Mouse (Mus musculus): ENCODE measurements around the gene Pbx1. TPM values are rescaled to one million over a fixed set of nuclear protein-coding genes. Genes with fewer than 3 reads are reported as not detected.

The Pbx1 gene
- total RNA-seq, 1 experiment: 10.0 TPM

DNA sequence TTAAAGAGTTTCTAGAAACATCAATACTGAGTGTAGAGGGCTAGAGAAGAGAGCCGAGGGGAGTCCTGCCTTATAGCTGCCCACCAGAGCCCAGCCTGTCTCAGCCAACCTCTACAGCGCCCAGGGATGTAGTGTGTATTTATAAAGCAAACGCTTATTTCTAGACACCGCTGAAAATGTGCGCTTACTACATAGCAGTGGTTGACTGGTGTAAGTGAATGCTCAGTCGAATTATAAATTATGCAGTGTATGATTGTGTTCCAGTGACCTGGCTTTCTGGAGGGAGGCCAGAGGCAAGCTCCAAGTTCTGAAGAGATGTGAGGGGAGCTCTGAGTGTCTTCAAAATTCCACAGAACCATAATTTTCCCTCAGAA is 352.7 kb downstream of the Pbx1 start:
- no peak for DNase-seq (ENCODE audit: low read depth, low spot score)
- H3K4me3 ChIP-seq (ENCODE audit: insufficient read depth in 1 of 2, low read depth in 1 of 2, low read length in 2 of 2, poor library complexity in 1 of 2, severe bottlenecking in 1 of 2): no peak overlapping the region
- no peak for TF ChIP-seq ZNF384 (IDR thresholded peaks at IDR 0.05; ENCODE audit: low read depth, low read length)
- TF ChIP-seq ZC3H11A (IDR thresholded peaks at IDR 0.05; ENCODE audit: borderline replicate concordance, low read depth, low read length): no peak
- no peak for TF ChIP-seq CHD2 (IDR thresholded peaks at IDR 0.05; ENCODE audit: low read depth, low read length)
- no peak for TF ChIP-seq HCFC1 (IDR thresholded peaks at IDR 0.05; ENCODE audit: borderline replicate concordance, insufficient read depth, low read length)
- no peak for TF ChIP-seq MAFK (IDR thresholded peaks at IDR 0.05; ENCODE audit: insufficient read depth, low read depth, low read length)
- H3K9me3 ChIP-seq (ENCODE audit: control insufficient read depth, insufficient read depth, low read depth, low read length): no peaks in the 10 kb centered on the region
- no peaks in the 10 kb centered on the region for H3K36me3 ChIP-seq (ENCODE audit: control insufficient read depth, insufficient read depth, low read length, poor library complexity, severe bottlenecking)
- H3K27ac ChIP-seq (ENCODE audit: insufficient read depth, low read depth, low read length, poor library complexity, severe bottlenecking): no peak overlapping the region
- H3K4me1 ChIP-seq (ENCODE audit: control insufficient read depth in 2 of 2, insufficient read depth in 2 of 2, low read length in 2 of 2, poor library complexity in 1 of 2): no peaks in the 10 kb centered on the region
- H3K9ac ChIP-seq (ENCODE audit: insufficient read depth, low read depth, low read length, poor library complexity, severe bottlenecking): no peak overlapping the region
- in situ Hi-C loops (cut with MboI; ENCODE audit: low sequenced_read_pairs in 2 of 2, unreplicated experiment in 2 of 2): no loop called here

DNA sequence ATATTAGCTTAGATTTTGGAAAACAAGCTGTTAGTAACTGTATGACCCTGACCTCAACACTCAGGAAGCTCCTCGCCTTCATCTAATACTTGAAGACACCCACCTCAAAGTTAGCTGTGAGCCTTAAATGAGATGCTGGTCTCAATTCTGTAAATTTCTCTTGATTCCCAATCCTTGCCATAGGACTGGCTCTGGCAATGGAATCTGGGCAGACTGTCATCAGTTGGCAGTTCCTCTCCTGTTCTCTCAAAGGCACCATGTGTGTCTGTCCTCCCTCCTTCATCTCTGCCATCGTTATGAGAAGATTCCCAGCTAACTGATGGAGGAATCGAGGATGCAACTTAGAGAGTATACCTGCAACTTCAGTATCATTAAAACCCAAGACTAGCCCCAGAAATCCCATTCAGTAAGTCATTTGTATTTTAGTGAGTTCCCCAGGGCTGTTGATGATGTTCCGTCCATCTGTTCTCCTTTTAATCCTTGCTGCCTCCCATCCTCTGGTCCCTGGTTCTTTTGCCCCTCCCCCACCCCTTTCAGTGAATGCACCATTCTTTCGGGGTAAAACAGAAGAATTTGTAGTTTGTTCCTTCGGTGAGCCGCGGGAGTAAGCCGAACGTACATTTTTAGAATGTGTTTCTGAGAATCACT is 353.2 kb downstream of the Pbx1 start:
- no peak for DNase-seq (ENCODE audit: low read depth, low spot score)
- Histone ChIP-seq H3K4me1 (ENCODE audit: control insufficient read depth in 2 of 2, insufficient read depth in 2 of 2, low read length in 2 of 2, poor library complexity in 1 of 2) (no peaks in the 10 kb centered on the region), H3K9ac (ENCODE audit: insufficient read depth, low read depth, low read length, poor library complexity, severe bottlenecking) (no peak overlapping the region), H3K4me3 (ENCODE audit: insufficient read depth in 1 of 2, low read depth in 1 of 2, low read length in 2 of 2, poor library complexity in 1 of 2, severe bottlenecking in 1 of 2) (no peak overlapping the region), H3K9me3 (ENCODE audit: control insufficient read depth, insufficient read depth, low read depth, low read length) (no peaks in the 10 kb centered on the region), H3K27ac (ENCODE audit: insufficient read depth, low read depth, low read length, poor library complexity, severe bottlenecking) (no peak overlapping the region), H3K36me3 (ENCODE audit: control insufficient read depth, insufficient read depth, low read length, poor library complexity, severe bottlenecking) (no peaks in the 10 kb centered on the region)
- in situ Hi-C loops (cut with MboI; ENCODE audit: low sequenced_read_pairs in 2 of 2, unreplicated experiment in 2 of 2): no loop called here
- no peak for TF ChIP-seq CHD2 (IDR thresholded peaks at IDR 0.05; ENCODE audit: low read depth, low read length)
- TF ChIP-seq ZC3H11A (IDR thresholded peaks at IDR 0.05; ENCODE audit: borderline replicate concordance, low read depth, low read length): no peak
- TF ChIP-seq ZNF384 (IDR thresholded peaks at IDR 0.05; ENCODE audit: low read depth, low read length): no peak
- TF ChIP-seq MAFK (IDR thresholded peaks at IDR 0.05; ENCODE audit: insufficient read depth, low read depth, low read length): no peak
- TF ChIP-seq HCFC1 (IDR thresholded peaks at IDR 0.05; ENCODE audit: borderline replicate concordance, insufficient read depth, low read length): no peak

DNA sequence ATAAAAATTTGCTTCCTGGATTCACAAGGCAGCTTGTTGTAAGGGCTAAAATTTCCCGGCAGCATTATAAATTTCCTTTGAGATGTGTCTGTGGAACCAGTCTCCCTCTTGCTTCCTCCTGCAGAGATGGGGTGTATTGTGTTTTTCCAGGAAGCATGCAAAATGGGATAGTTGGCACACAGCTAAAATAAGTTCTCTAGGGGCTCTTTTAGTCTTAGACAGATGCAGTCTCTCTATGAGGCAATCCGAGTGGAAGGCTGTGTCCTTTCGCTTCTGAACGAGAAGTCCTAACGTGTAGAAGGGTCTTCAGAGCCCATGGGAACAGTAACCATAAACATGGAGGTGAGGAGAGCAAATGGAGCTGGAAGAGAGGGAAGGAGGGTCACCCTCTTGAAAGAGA is 360.1 kb downstream of the Pbx1 start:
- in situ Hi-C loops (cut with MboI; ENCODE audit: low sequenced_read_pairs in 2 of 2, unreplicated experiment in 2 of 2): no loop called here
- no peak for TF ChIP-seq ZNF384 (IDR thresholded peaks at IDR 0.05; ENCODE audit: low read depth, low read length)
- TF ChIP-seq CHD2 (IDR thresholded peaks at IDR 0.05; ENCODE audit: low read depth, low read length): no peak
- no peak for TF ChIP-seq HCFC1 (IDR thresholded peaks at IDR 0.05; ENCODE audit: borderline replicate concordance, insufficient read depth, low read length)
- TF ChIP-seq MAFK (IDR thresholded peaks at IDR 0.05; ENCODE audit: insufficient read depth, low read depth, low read length): no peak
- no peak for TF ChIP-seq ZC3H11A (IDR thresholded peaks at IDR 0.05; ENCODE audit: borderline replicate concordance, low read depth, low read length)
- Histone ChIP-seq H3K27ac (ENCODE audit: insufficient read depth, low read depth, low read length, poor library complexity, severe bottlenecking) (no peak overlapping the region), H3K4me3 (ENCODE audit: insufficient read depth in 1 of 2, low read depth in 1 of 2, low read length in 2 of 2, poor library complexity in 1 of 2, severe bottlenecking in 1 of 2) (no peak overlapping the region), H3K9ac (ENCODE audit: insufficient read depth, low read depth, low read length, poor library complexity, severe bottlenecking) (no peak overlapping the region), H3K4me1 (ENCODE audit: control insufficient read depth in 2 of 2, insufficient read depth in 2 of 2, low read length in 2 of 2, poor library complexity in 1 of 2) (no peaks in the 10 kb centered on the region), H3K36me3 (ENCODE audit: control insufficient read depth, insufficient read depth, low read length, poor library complexity, severe bottlenecking) (no peaks in the 10 kb centered on the region), H3K9me3 (ENCODE audit: control insufficient read depth, insufficient read depth, low read depth, low read length) (no peaks in the 10 kb centered on the region)
- no peak for DNase-seq (ENCODE audit: low read depth, low spot score)

DNA sequence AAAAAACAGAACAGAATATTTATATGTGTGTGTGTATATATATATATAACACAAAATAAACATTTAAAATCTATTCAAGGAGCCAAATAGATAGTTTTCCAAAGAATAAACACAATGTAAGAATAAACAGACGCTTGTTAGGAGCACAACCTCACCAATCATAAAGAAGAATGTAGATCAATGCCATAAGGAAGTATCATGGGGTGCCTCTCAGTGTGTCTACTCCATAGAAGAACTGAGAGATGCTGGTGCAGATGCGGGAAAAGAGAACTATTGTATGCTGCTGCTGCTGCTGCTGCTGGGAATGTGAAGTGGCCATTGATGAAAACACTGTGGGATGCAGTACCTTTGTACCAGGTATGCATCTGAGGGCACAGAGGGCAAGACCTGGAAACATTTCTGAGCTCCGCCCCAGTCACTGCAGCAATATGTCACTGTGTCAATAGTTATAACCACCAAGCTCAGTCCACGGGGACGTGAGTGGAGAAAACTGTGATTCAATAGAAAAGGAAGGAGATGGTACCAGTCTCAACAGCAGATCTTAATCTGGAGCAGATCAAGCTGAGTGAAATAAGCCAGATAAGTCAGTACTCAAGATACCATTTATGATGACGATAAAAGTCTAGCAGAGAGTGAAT is 361.7 kb downstream of the Pbx1 start:
- no peak overlapping the region for H3K27ac ChIP-seq (ENCODE audit: insufficient read depth, low read depth, low read length, poor library complexity, severe bottlenecking)
- no peak overlapping the region for H3K4me3 ChIP-seq (ENCODE audit: insufficient read depth in 1 of 2, low read depth in 1 of 2, low read length in 2 of 2, poor library complexity in 1 of 2, severe bottlenecking in 1 of 2)
- in situ Hi-C loops (cut with MboI; ENCODE audit: low sequenced_read_pairs in 2 of 2, unreplicated experiment in 2 of 2): no loop called here
- peaks cover 0 to 3% of the 10 kb centered on the region in 2 experiments; a peak in 1 of 4 replicates for H3K4me1 ChIP-seq (ENCODE audit: control insufficient read depth in 2 of 2, insufficient read depth in 2 of 2, low read length in 2 of 2, poor library complexity in 1 of 2)
- TF ChIP-seq CHD2 (IDR thresholded peaks at IDR 0.05; ENCODE audit: low read depth, low read length): no peak
- TF ChIP-seq ZC3H11A (IDR thresholded peaks at IDR 0.05; ENCODE audit: borderline replicate concordance, low read depth, low read length): no peak
- no peak for TF ChIP-seq HCFC1 (IDR thresholded peaks at IDR 0.05; ENCODE audit: borderline replicate concordance, insufficient read depth, low read length)
- no peaks in the 10 kb centered on the region for H3K9me3 ChIP-seq (ENCODE audit: control insufficient read depth, insufficient read depth, low read depth, low read length)
- no peak for DNase-seq (ENCODE audit: low read depth, low spot score)
- no peaks in the 10 kb centered on the region for H3K36me3 ChIP-seq (ENCODE audit: control insufficient read depth, insufficient read depth, low read length, poor library complexity, severe bottlenecking)
- H3K9ac ChIP-seq (ENCODE audit: insufficient read depth, low read depth, low read length, poor library complexity, severe bottlenecking): no peak overlapping the region

All from ES-E14 (cell line).